Mouse (Mus musculus) cerebellum, adult 2 months (tissue): ENCODE measurements around the gene Mepe.

ENCODE experiments used
- CTCF ChIP-seq: fragments of 200-500 bp; IDR thresholded peaks from 2 replicates; pipeline ENCODE4 v1.5.1; 2011; ENCODE audit warnings: low read depth, mild to moderate bottlenecking, control low read depth, low read length, moderate library complexity, borderline replicate concordance; ENCODE audit not compliant: insufficient read depth
- POLR2A ChIP-seq: fragments of 200-500 bp; IDR thresholded peaks from 2 replicates; pipeline ENCODE4 v1.6.1; 2011; ENCODE audit warnings: low read length, control low read depth, borderline replicate concordance; ENCODE audit not compliant: insufficient read depth

DNA sequence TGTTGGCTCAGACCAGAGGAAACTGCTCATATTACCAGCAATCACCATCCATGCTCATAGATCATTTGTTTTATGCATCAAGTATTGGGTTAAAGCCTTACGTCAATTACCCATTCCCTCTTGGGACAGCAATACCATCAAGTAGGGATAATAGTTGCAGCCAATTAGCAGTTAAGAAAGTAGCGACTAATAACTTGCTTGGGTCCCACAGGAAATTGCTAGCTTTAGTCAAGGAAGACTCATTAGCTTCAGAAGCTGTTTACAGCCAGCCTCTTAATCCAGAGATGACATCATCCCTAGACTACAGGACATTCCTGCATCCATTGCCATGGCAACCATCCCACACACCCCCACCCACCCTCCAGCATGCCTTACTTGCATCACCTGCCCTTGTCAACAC is 50.0 kb downstream of the Mepe start:
- TF ChIP-seq POLR2A (no peak), CTCF (no peak)
